Mouse (Mus musculus): ENCODE measurements at regions not wholly inside any gene's neighbourhood (a gene's known extent, or its start where the extent isn't known, plus 50 kb on each side); places are given as distances from the start of the nearest gene placed in this dataset.

DNA sequence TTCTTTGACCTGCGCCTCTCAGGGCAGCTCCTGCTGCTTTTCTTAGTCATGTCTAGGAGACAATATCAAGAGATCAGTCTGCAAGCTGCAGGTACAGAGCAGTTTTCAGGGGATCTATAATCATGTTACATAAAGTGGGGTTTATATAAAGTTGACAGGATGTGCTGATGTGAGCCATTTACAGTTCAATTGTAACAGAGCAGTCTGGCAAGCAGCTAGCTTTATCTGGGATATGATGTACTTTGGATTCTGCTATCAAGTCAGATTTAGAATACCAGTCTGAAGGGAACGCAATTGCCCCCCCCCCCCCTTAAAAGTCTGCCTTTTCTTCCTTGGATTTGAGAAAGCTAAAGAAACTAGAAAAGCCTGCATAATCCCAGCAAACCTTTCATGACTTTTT, 77.6 kb upstream of the Acvr2a start:
- Histone ChIP-seq H3K36me3 (ENCODE audit: control insufficient read depth, insufficient read depth, low read length) (no peaks in the 10 kb centered on the region), H3K9ac (replicated peaks; ENCODE audit: low read depth, low read length) (no peak overlapping the region), H3K4me1 (ENCODE audit: control insufficient read depth, insufficient read depth, low read length) (no peaks in the 10 kb centered on the region), H3K27ac (ENCODE audit: low read length) (no peak overlapping the region), H3K9me3 (ENCODE audit: control insufficient read depth, low read depth, low read length) (no peaks in the 10 kb centered on the region), H3K27me3 (ENCODE audit: control insufficient read depth, insufficient read depth, low read length) (no peaks in the 10 kb centered on the region), H3K4me3 (ENCODE audit: low read depth, low read length) (no peak overlapping the region), H3K4me2 (replicated peaks; ENCODE audit: low read depth, low read length) (no peak overlapping the region)
- 64% methylated on average over 2 of the region's 2 CpGs for WGBS
- ATAC-seq (ENCODE audit: insufficient number of reproducible peaks, insufficient read depth, low FRiP score, low read depth), result no peak

All from stomach, embryonic 14.5 days (tissue).